Mouse (Mus musculus): ENCODE data around the gene Gm16253. TPM values are rescaled to one million over a fixed set of nuclear protein-coding genes. Genes with fewer than 3 reads are reported as not detected.

The Gm16253 gene
- total and polyA plus RNA-seq, 2 experiments from 2014 or later = not detected

GRCm38 (mm10) chr3:96566661-96567450, 9.9 kb upstream of the Gm16253 start:
- 90% methylated on average over 8 of the region's 8 CpGs for WGBS
- no peak for TF ChIP-seq CTCF (IDR thresholded peaks at IDR 0.05; ENCODE audit: low read depth)

GRCm38 (mm10) chr3:96568605-96569004, 8.2 kb upstream of the Gm16253 start:
- ATAC-seq (no peak), DNase-seq (no peak)
- 79% methylated on average over 8 of the region's 8 CpGs for WGBS
- Histone ChIP-seq H3K4me2 (ENCODE audit: low read depth) (no peak overlapping the region), H3K9ac (no peak overlapping the region), H3K4me3 (ENCODE audit: low read depth, low read length) (no peak overlapping the region), H3K4me1 (ENCODE audit: insufficient read depth) (no peaks in the 10 kb centered on the region), H3K27me3 (ENCODE audit: insufficient read depth, low read length) (no peaks in the 10 kb centered on the region), H3K9me3 (ENCODE audit: low read length) (no peaks in the 10 kb centered on the region), H3K36me3 (ENCODE audit: insufficient read depth) (no peaks in the 10 kb centered on the region), H3K27ac (ENCODE audit: low read depth, low read length) (no peak overlapping the region)
- no peak for TF ChIP-seq CTCF (IDR thresholded peaks at IDR 0.05; ENCODE audit: low read depth)

More at GRCm38 (mm10) chr3:96566661-96567450, 9.9 kb upstream of the Gm16253 start:
- no peaks in the 10 kb centered on the region for H3K36me3 ChIP-seq (ENCODE audit: insufficient read depth)
- ATAC-seq = no peak
- no peak overlapping the region for H3K4me2 ChIP-seq (ENCODE audit: low read depth)
- no peak for DNase-seq
- H3K4me3 ChIP-seq (ENCODE audit: low read depth, low read length) = no peak overlapping the region
- H3K27ac ChIP-seq (ENCODE audit: low read depth, low read length) = no peak overlapping the region
- H3K9me3 ChIP-seq (ENCODE audit: low read length) = no peaks in the 10 kb centered on the region
- no peaks in the 10 kb centered on the region for H3K27me3 ChIP-seq (ENCODE audit: insufficient read depth, low read length)
- no peak overlapping the region for H3K9ac ChIP-seq
- no peaks in the 10 kb centered on the region for H3K4me1 ChIP-seq (ENCODE audit: insufficient read depth)

- no peak for ATAC-seq
Measured at GRCm38 (mm10) chr3:96569506-96569905, 7.3 kb upstream of the Gm16253 start.

GRCm38 (mm10) chr3:96569966-96570605, 6.7 kb upstream of the Gm16253 start:
- no peaks in the 10 kb centered on the region for H3K9me3 ChIP-seq (ENCODE audit: low read length)
- no peaks in the 10 kb centered on the region for H3K27me3 ChIP-seq (ENCODE audit: insufficient read depth, low read length)
- whole genome bisulfite sequencing = 91% methylated on average over 11 of the region's 11 CpGs
- H3K36me3 ChIP-seq (ENCODE audit: insufficient read depth) = no peaks in the 10 kb centered on the region
- ATAC-seq (no peak), DNase-seq (no peak)
- H3K4me1 ChIP-seq (ENCODE audit: insufficient read depth) = no peaks in the 10 kb centered on the region
- H3K9ac ChIP-seq = no peak overlapping the region
- no peak overlapping the region for H3K4me3 ChIP-seq (ENCODE audit: low read depth, low read length)
- TF ChIP-seq CTCF (IDR thresholded peaks at IDR 0.05; ENCODE audit: low read depth) = no peak
- H3K4me2 ChIP-seq (ENCODE audit: low read depth) = no peak overlapping the region
- no peak overlapping the region for H3K27ac ChIP-seq (ENCODE audit: low read depth, low read length)

More at GRCm38 (mm10) chr3:96569506-96569905, 7.3 kb upstream of the Gm16253 start:
- TF ChIP-seq CTCF (IDR thresholded peaks at IDR 0.05; ENCODE audit: low read depth) = no peak
- H3K36me3 ChIP-seq (ENCODE audit: insufficient read depth) = no peaks in the 10 kb centered on the region
- no peak overlapping the region for H3K9ac ChIP-seq
- no peaks in the 10 kb centered on the region for H3K4me1 ChIP-seq (ENCODE audit: insufficient read depth)
- no peaks in the 10 kb centered on the region for H3K9me3 ChIP-seq (ENCODE audit: low read length)
- H3K27me3 ChIP-seq (ENCODE audit: insufficient read depth, low read length) = no peaks in the 10 kb centered on the region
- WGBS = 91% methylated on average over 13 of the region's 13 CpGs
- H3K4me3 ChIP-seq (ENCODE audit: low read depth, low read length) = no peak overlapping the region
- no peak for DNase-seq
- H3K4me2 ChIP-seq (ENCODE audit: low read depth) = no peak overlapping the region
- no peak overlapping the region for H3K27ac ChIP-seq (ENCODE audit: low read depth, low read length)

- H3K27ac ChIP-seq (ENCODE audit: low read depth, low read length) = no peak overlapping the region
- no peak overlapping the region for H3K4me3 ChIP-seq (ENCODE audit: low read depth, low read length)
- no peaks in the 10 kb centered on the region for H3K36me3 ChIP-seq (ENCODE audit: insufficient read depth)
- H3K9me3 ChIP-seq (ENCODE audit: low read length) = no peaks in the 10 kb centered on the region
- no peak overlapping the region for H3K4me2 ChIP-seq (ENCODE audit: low read depth)
- WGBS = 76% methylated on average over 7 of the region's 7 CpGs
- no peak for ATAC-seq
- H3K27me3 ChIP-seq (ENCODE audit: insufficient read depth, low read length) = no peaks in the 10 kb centered on the region
- no peak for DNase-seq
- H3K4me1 ChIP-seq (ENCODE audit: insufficient read depth) = no peaks in the 10 kb centered on the region
- no peak overlapping the region for H3K9ac ChIP-seq
- TF ChIP-seq CTCF (IDR thresholded peaks at IDR 0.05; ENCODE audit: low read depth) = no peak
Measured at GRCm38 (mm10) chr3:96570643-96571042, 6.1 kb upstream of the Gm16253 start.

- Histone ChIP-seq H3K27ac (ENCODE audit: low read depth, low read length) (no peak overlapping the region), H3K4me3 (ENCODE audit: low read depth, low read length) (no peak overlapping the region), H3K36me3 (ENCODE audit: insufficient read depth) (no peaks in the 10 kb centered on the region), H3K9me3 (ENCODE audit: low read length) (no peaks in the 10 kb centered on the region), H3K27me3 (ENCODE audit: insufficient read depth, low read length) (no peaks in the 10 kb centered on the region), H3K4me1 (ENCODE audit: insufficient read depth) (no peaks in the 10 kb centered on the region), H3K9ac (no peak overlapping the region), H3K4me2 (ENCODE audit: low read depth) (no peak overlapping the region)
- ATAC-seq = no peak
- WGBS = 75% methylated on average over 2 of the region's 2 CpGs
- no peak for DNase-seq
- TF ChIP-seq CTCF (IDR thresholded peaks at IDR 0.05; ENCODE audit: low read depth) = no peak
Measured at GRCm38 (mm10) chr3:96571336-96571735, 5.4 kb upstream of the Gm16253 start.

Measured in forebrain, postnatal 0 days (tissue).